Mouse (Mus musculus) megakaryocyte, embryonic 14.5 days (primary cell): ENCODE measurements at regions not wholly inside any gene's neighbourhood (a gene's known extent, or its start where the extent isn't known, plus 50 kb on each side); places are given as distances from the start of the nearest gene placed in this dataset.

Experiments used
- FLI1 ChIP-seq: IDR thresholded peaks from 2 replicates; pipeline ENCODE4 v1.6.1; 2012; ENCODE audit warnings: low read length, inconsistent platforms, mixed read lengths
- GATA1 ChIP-seq: IDR thresholded peaks from 3 replicates; pipeline ENCODE4 v1.6.1; 2012; ENCODE audit warnings: mixed read lengths, low read length, inconsistent platforms, borderline replicate concordance

DNA sequence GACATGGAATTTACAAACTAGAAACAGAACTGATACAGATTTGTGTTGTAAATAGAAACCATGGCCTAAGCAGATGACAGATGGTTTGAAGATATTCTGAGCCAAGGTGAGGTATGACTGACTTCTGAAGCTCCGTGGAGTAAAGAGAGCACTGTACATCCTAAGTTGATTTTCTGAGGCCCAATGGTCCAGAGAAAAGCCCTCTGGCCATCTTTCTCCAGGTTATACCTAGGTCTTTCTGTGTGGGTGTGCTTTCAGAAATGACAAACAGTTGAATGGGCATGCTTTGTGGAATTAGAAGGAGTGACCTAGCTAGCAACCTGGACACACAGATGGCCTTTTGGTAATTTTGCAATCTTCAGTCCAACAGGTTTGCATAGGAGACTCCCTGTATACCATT is 199.6 kb upstream of the Tfap2d start:
- TF ChIP-seq GATA1, result no peak
- TF ChIP-seq FLI1, result no peak
